Mouse (Mus musculus): ENCODE results near the gene S100a13.

Gene S100a13

GRCm38 (mm10) chr3:90513796-90514590 lies at the start of gene S100a13, which contains the start of gene S100a1:
Gene S100a13 (plus strand): TSS chr3:90514435.
Gene S100a1 (minus strand): TSS chr3:90514392.
- no peak for DNase-seq (ENCODE audit: low read depth)

GRCm38 (mm10) chr3:90464552-90465080 lies 49.6 kb upstream of the S100a13 start:
- no peak for DNase-seq (ENCODE audit: low read depth)

GRCm38 (mm10) chr3:90465081-90465685 lies 49.1 kb upstream of the S100a13 start:
- no peak for DNase-seq (ENCODE audit: low read depth)

- no peak for DNase-seq (ENCODE audit: low read depth)
These were observed 48.4 kb upstream of the S100a13 start, which contains the start of gene Npr1 for GRCm38 (mm10) chr3:90465686-90466310. Gene Npr1 (minus strand): TSS chr3:90465866.

GRCm38 (mm10) chr3:90466311-90466766 lies 47.9 kb upstream of the S100a13 start:
- DNase-seq (ENCODE audit: low read depth), result peak; percentile 44

- no peak for DNase-seq (ENCODE audit: low read depth)
These were observed 46.5 kb upstream of the S100a13 start for GRCm38 (mm10) chr3:90467618-90468300.

- DNase-seq (ENCODE audit: low read depth), result peak; percentile 62
These were observed 42.0 kb upstream of the S100a13 start for GRCm38 (mm10) chr3:90472213-90472612.

GRCm38 (mm10) chr3:90475151-90475830 lies 38.9 kb upstream of the S100a13 start:
- DNase-seq (ENCODE audit: low read depth), result peak; percentile 25

GRCm38 (mm10) chr3:90475831-90476611 lies 38.2 kb upstream of the S100a13 start, which contains the start of gene Ilf2:
Gene Ilf2 (plus strand): TSS chr3:90476126.
- DNase-seq (ENCODE audit: low read depth), result peak; percentile 94

GRCm38 (mm10) chr3:90486998-90487397 lies 27.2 kb upstream of the S100a13 start:
- DNase-seq (ENCODE audit: low read depth), result no peak

GRCm38 (mm10) chr3:90488576-90488975 lies 25.7 kb upstream of the S100a13 start:
- DNase-seq (ENCODE audit: low read depth), result no peak

- peak; percentile 93 for DNase-seq (ENCODE audit: low read depth)
These were observed 23.5 kb upstream of the S100a13 start, which contains the start of gene Snapin for GRCm38 (mm10) chr3:90490696-90491256. Gene Snapin (minus strand): TSS chr3:90491033.

- DNase-seq (ENCODE audit: low read depth), result no peak
These were observed 22.9 kb upstream of the S100a13 start for GRCm38 (mm10) chr3:90491350-90491749.

GRCm38 (mm10) chr3:90493831-90494540 lies 20.2 kb upstream of the S100a13 start:
- DNase-seq (ENCODE audit: low read depth), result no peak

- DNase-seq (ENCODE audit: low read depth), result no peak
These were observed 18.2 kb upstream of the S100a13 start for GRCm38 (mm10) chr3:90495850-90496525.

GRCm38 (mm10) chr3:90497597-90497996 lies 16.6 kb upstream of the S100a13 start:
- DNase-seq (ENCODE audit: low read depth), result no peak

- DNase-seq (ENCODE audit: low read depth), result no peak
These were observed 10.8 kb upstream of the S100a13 start for GRCm38 (mm10) chr3:90503444-90503843.

- DNase-seq (ENCODE audit: low read depth), result no peak
These were observed 9.0 kb upstream of the S100a13 start for GRCm38 (mm10) chr3:90505216-90505615.

- DNase-seq (ENCODE audit: low read depth), result no peak
These were observed 7.9 kb upstream of the S100a13 start for GRCm38 (mm10) chr3:90506362-90506761.

Measured in c-Kit-positive CD71-positive TER-119-negative erythroid progenitor cells, embryonic 14.5 days (primary cell).